Mouse (Mus musculus) limb, embryonic 14.5 days (tissue): Measurements from ENCODE around the gene Atmin. TPM values are rescaled to one million over a fixed set of nuclear protein-coding genes. Genes with fewer than 3 reads are reported as not detected.

Experiments
- ATAC-seq: fragments of 200-750 bp; cut with Nextera tagmentation; 2 replicates; pipeline ENCODE4 v1.8.0; 2017; ENCODE audit warnings: low read depth, moderate number of reproducible peaks, moderate TSS enrichment; ENCODE audit not compliant: low FRiP score
- DNase-seq: peaks from one replicate; pipeline ENCODE4 v3.0.0-alpha.2; 2015; ENCODE audit warnings: low spot score
- H3K27ac ChIP-seq: fragments of 300-500 bp; sonication (generic); replicated peaks from 2 replicates; pipeline ENCODE4 v1.5.1; 2014; ENCODE audit warnings: low read depth, mild to moderate bottlenecking, low read length, moderate library complexity, mixed read lengths
- H3K27me3 ChIP-seq: fragments of 300-500 bp; sonication (generic); 2 replicates; pipeline ENCODE4 v1.6.1; 2014; ENCODE audit warnings: low read length, mixed read lengths; ENCODE audit not compliant: control insufficient read depth, insufficient read depth
- H3K36me3 ChIP-seq: fragments of 300-500 bp; sonication (generic); 2 replicates; pipeline ENCODE4 v1.6.1; 2014; ENCODE audit warnings: mild to moderate bottlenecking, low read length, moderate library complexity, mixed read lengths; ENCODE audit not compliant: control insufficient read depth, insufficient read depth
- H3K4me1 ChIP-seq: fragments of 300-500 bp; sonication (generic); 2 replicates; pipeline ENCODE4 v1.6.1; 2014; ENCODE audit warnings: antibody characterized with exemption, low read length, mixed read lengths; ENCODE audit not compliant: control insufficient read depth, insufficient read depth
- H3K4me2 ChIP-seq: fragments of 300-500 bp; sonication (generic); replicated peaks from 2 replicates; pipeline ENCODE4 v1.6.1; 2014; ENCODE audit warnings: low read depth, mild to moderate bottlenecking, low read length, moderate library complexity; ENCODE audit not compliant: severe bottlenecking
- H3K4me3 ChIP-seq: fragments of 300-500 bp; sonication (generic); replicated peaks from 2 replicates; pipeline ENCODE4 v1.5.1; 2014; ENCODE audit warnings: low read length
- H3K9ac ChIP-seq: fragments of 300-500 bp; sonication (generic); 2 replicates; pipeline ENCODE4 v1.6.1; 2014; ENCODE audit warnings: mild to moderate bottlenecking, low read depth, low read length, moderate library complexity; ENCODE audit not compliant: severe bottlenecking
- H3K9me3 ChIP-seq: fragments of 300-500 bp; sonication (generic); 2 replicates; pipeline ENCODE4 v1.6.1; 2016; ENCODE audit warnings: low read length; ENCODE audit not compliant: control insufficient read depth
- POLR2A ChIP-seq: fragments of 200-500 bp; IDR thresholded peaks from 2 replicates; pipeline ENCODE4 v1.8.0; 2012; ENCODE audit warnings: inconsistent platforms, mild to moderate bottlenecking, moderate library complexity, borderline replicate concordance; ENCODE audit not compliant: insufficient read depth, insufficient read length; ENCODE audit errors: extremely low read depth
- WGBS: fragments of 180-500 bp; shearing (Covaris S2); extraction: QIAGEN DNeasy Blood & Tissue Kit; methylation state at CpG from one replicate; pipeline ENCODE4 v1.1.7; 2014; 5-methylcytosine and 5-hydroxymethylcytosine counted together
- polyA plus RNA-seq, 2 experiments: library from polyadenylated mRNA; depleted of rRNA in 1 of 2; stranded (reverse) in 1 of 2; unstranded in 1 of 2; fragments of >200 nt; fragmentation: Nextera tagmentation in 1 of 2; extraction: Ambion mirVana in 1 of 2; gene quantifications; 2 replicates each; pipeline versions ENCODE4 v1.2.1 to v1.2.3; 2012 to 2014

Gene Atmin
- polyA plus RNA-seq, 2 experiments, result 10.6 to 11.4 TPM

DNA sequence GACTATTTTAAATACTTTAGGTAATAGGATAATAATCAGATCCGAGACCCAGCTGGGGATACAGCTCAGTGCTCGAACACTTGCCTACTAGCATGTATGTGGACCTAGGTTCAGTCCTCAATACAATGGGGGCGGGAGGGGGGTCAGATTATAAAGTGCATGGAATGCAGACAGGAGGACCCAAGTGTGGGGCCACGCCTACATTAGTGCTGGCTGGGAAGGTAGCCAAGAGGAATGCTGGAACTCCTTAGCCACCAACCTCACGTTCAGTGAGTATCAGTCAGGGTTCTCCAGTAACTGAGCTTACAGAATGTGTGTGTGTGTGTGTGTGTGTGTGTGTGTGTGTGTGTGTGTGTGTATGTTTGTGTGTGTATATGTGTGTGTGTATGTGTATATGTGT, 8.2 kb downstream of the Atmin start:
- Histone ChIP-seq H3K9ac (no peak overlapping the region), H3K4me1 (peaks cover 6% of the 10 kb centered on the region; the same call in 1 of the 2 replicates), H3K4me3 (no peak overlapping the region), H3K27me3 (no peaks in the 10 kb centered on the region), H3K36me3 (peaks cover 31% of the 10 kb centered on the region), H3K27ac (no peak overlapping the region), H3K9me3 (no peaks in the 10 kb centered on the region), H3K4me2 (no peak overlapping the region)
- no peak for ATAC-seq
- peak; percentile 71 for DNase-seq
- TF ChIP-seq POLR2A, result no peak
- WGBS, result 44% methylated on average over 5 of the region's 5 CpGs

DNA sequence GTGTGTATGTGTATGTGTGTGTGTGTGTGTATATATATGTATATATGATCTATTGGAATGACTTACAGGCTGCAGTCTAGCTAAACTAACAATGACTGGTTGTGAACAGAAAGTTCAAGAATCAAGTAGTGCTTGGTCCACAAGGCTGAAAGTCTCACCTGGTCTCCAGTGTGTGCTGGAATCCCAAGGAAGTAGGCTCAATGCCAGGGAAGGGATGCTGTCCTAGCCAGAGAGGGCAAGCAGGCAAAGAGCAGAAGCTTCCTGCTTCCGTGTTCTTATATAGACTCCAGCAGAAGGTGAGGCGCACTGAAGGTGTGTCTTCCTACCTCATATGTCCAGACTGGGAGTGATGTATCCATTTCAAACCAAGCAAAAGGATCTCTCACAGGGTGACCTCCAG, 8.6 kb downstream of the Atmin start:
- TF ChIP-seq POLR2A, result no peak
- ATAC-seq, result no peak
- H3K27ac ChIP-seq, result no peak overlapping the region

DNA sequence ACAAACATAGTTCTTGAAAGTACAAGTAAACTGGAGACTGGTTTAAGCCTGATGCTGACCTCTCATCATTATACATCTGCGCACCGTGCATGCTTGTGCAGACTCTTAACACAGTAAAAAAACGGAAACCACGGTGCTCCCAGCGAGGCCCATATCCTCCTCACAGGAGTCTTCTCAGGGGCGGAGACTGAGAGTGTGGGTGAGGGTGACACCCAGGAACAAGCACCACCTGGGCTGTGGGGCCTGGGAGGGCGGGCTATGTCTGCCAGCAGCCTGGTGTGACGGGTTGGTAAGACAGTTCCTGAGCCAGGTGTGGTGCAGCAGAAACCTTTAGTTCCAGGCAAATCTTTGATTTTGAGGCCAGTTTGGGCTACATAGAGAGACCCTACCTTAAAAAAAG, 9.2 kb downstream of the Atmin start:
- TF ChIP-seq POLR2A, result no peak
- Histone ChIP-seq H3K36me3 (peaks cover 42% of the 10 kb centered on the region), H3K9me3 (no peaks in the 10 kb centered on the region), H3K4me3 (no peak overlapping the region), H3K9ac (no peak overlapping the region), H3K27ac (no peak overlapping the region), H3K27me3 (no peaks in the 10 kb centered on the region), H3K4me1 (peaks cover 6% of the 10 kb centered on the region; the same call in 1 of the 2 replicates), H3K4me2 (no peak overlapping the region)
- DNase-seq (no peak), ATAC-seq (no peak)
- 82% methylated on average over 8 of the region's 8 CpGs for WGBS

More for the DNA sequence above, 8.6 kb downstream of the Atmin start:
- no peak overlapping the region for H3K9ac ChIP-seq
- no peak overlapping the region for H3K4me3 ChIP-seq
- no peaks in the 10 kb centered on the region for H3K27me3 ChIP-seq
- WGBS, result 90% methylated on average over 2 of the region's 2 CpGs
- H3K4me2 ChIP-seq, result no peak overlapping the region
- H3K36me3 ChIP-seq, result peaks cover 35% of the 10 kb centered on the region
- H3K4me1 ChIP-seq, result peaks cover 6% of the 10 kb centered on the region; the same call in 1 of the 2 replicates
- no peaks in the 10 kb centered on the region for H3K9me3 ChIP-seq
- no peak for DNase-seq

GRCm38 (mm10) chr8:116954415-116954814, 11.2 kb downstream of the Atmin start:
- H3K4me1 ChIP-seq, result peaks cover 6% of the 10 kb centered on the region; the same call in 1 of the 2 replicates
- ATAC-seq, result no peak
- H3K9ac ChIP-seq, result no peak overlapping the region
- H3K27ac ChIP-seq, result no peak overlapping the region
- DNase-seq, result no peak
- WGBS, result 92% methylated on average over 9 of the region's 9 CpGs
- no peak overlapping the region for H3K4me3 ChIP-seq
- no peaks in the 10 kb centered on the region for H3K9me3 ChIP-seq
- no peak overlapping the region for H3K4me2 ChIP-seq
- no peak for TF ChIP-seq POLR2A
- peaks cover 55% of the 10 kb centered on the region for H3K36me3 ChIP-seq
- H3K27me3 ChIP-seq, result no peaks in the 10 kb centered on the region

DNA sequence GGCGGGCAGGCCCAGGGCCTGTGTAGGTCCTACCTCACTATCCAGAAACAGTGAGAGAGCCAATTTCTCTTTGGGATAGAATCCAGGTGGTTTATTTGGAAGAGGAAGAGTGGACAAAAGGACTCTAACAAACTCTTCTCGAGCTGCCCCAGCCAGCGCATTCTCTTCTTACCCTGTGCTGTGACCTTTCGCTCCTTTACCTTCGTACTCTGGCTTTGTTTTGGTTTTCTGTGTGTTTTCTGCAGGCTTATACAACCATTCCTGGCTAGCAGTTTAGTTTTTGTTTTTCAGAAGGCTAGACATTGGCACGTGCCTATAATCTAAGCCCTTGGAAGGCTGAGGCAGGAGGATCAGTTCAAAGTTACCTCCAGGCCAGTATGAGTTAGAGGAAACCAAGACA, 26.3 kb downstream of the Atmin start:
- no peak for TF ChIP-seq POLR2A
- DNase-seq, result no peak
- ATAC-seq, result no peak
- Histone ChIP-seq H3K27me3 (no peaks in the 10 kb centered on the region), H3K9me3 (no peaks in the 10 kb centered on the region), H3K4me3 (no peak overlapping the region), H3K4me1 (no peaks in the 10 kb centered on the region), H3K36me3 (no peaks in the 10 kb centered on the region), H3K9ac (no peak overlapping the region), H3K27ac (no peak overlapping the region), H3K4me2 (no peak overlapping the region)
- 88% methylated on average over 6 of the region's 6 CpGs for WGBS

DNA sequence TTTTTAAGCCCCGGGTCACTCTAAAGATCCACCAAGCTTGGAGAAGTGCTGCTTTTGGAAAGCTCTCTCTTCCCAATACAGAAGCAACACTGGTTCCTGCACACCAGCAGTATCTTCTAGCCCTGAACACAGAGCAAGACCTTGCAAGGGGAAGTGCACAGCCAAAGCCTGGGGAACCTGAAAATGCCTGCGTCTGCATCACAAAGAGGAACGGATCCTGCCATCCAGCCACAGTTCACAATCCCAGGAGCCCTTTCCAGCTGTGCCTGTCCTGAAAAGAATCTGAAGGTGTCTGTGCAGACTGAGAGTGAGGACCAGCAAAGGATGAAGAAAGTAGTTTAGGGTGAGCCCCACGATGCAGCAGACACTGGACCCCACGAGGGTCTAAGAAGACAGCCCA, 31.9 kb downstream of the Atmin start:
- H3K27me3 ChIP-seq, result no peaks in the 10 kb centered on the region
- H3K4me1 ChIP-seq, result peaks cover 10% of the 10 kb centered on the region
- H3K9me3 ChIP-seq, result no peaks in the 10 kb centered on the region
- no peak overlapping the region for H3K4me2 ChIP-seq
- no peaks in the 10 kb centered on the region for H3K36me3 ChIP-seq
- DNase-seq (no peak), ATAC-seq (no peak)
- TF ChIP-seq POLR2A, result no peak
- WGBS, result 39% methylated on average over 5 of the region's 5 CpGs
- no peak overlapping the region for H3K9ac ChIP-seq
- no peak overlapping the region for H3K27ac ChIP-seq
- no peak overlapping the region for H3K4me3 ChIP-seq
